Mouse (Mus musculus) brain, embryonic 14.5 days (tissue): Measurements from ENCODE around the gene Nampt. TPM values are rescaled to one million over a fixed set of nuclear protein-coding genes. Genes with fewer than 3 reads are reported as not detected.
A peak's percentile ranks its signal among the peaks of the same experiment; 100 is the strongest.

Experiments used
- DNase-seq: peaks from one replicate; pipeline ENCODE4 v3.0.0-alpha.2; 2011; ENCODE audit warnings: low read depth
- CTCF ChIP-seq: fragments of 200-500 bp; IDR thresholded peaks from 2 replicates; pipeline ENCODE4 v1.5.1; 2012; ENCODE audit warnings: inconsistent platforms, mild to moderate bottlenecking, moderate library complexity, borderline replicate concordance; ENCODE audit not compliant: insufficient read depth, insufficient read length; ENCODE audit errors: extremely low read depth
- POLR2A ChIP-seq: fragments of 200-500 bp; IDR thresholded peaks from 2 replicates; pipeline ENCODE4 v1.6.1; 2012; ENCODE audit warnings: mild to moderate bottlenecking, inconsistent platforms, borderline replicate concordance; ENCODE audit not compliant: poor library complexity, insufficient read depth, insufficient read length, severe bottlenecking; ENCODE audit errors: extremely low read depth
- polyA plus RNA-seq: library from polyadenylated mRNA; depleted of rRNA; stranded (reverse); fragments of >200 nt; gene quantifications from 2 replicates; pipeline ENCODE4 v1.2.3, GENCODE M21; 2012

Gene Nampt
- polyA plus RNA-seq, 1 experiment: 28.4 TPM

- no peak for TF ChIP-seq CTCF
- no peak for TF ChIP-seq POLR2A
- DNase-seq: no peak
These were observed 5.2 kb downstream of the Nampt start for GRCm38 (mm10) chr12:32824586-32824985.

GRCm38 (mm10) chr12:32826971-32827370 lies 7.6 kb downstream of the Nampt start:
- TF ChIP-seq POLR2A (no peak), CTCF (peak; percentile 54; the same call in 1 of the 2 replicates)
- DNase-seq: peak; percentile 43

- TF ChIP-seq CTCF (no peak), POLR2A (no peak)
- no peak for DNase-seq
These were observed 8.9 kb downstream of the Nampt start for GRCm38 (mm10) chr12:32828137-32828760.

- no peak for DNase-seq
- TF ChIP-seq POLR2A: no peak
- no peak for TF ChIP-seq CTCF
These were observed 10.2 kb downstream of the Nampt start for GRCm38 (mm10) chr12:32829321-32830090.

- TF ChIP-seq CTCF: no peak
- DNase-seq: no peak
These were observed 12.7 kb downstream of the Nampt start for GRCm38 (mm10) chr12:32832076-32832475.

GRCm38 (mm10) chr12:32834781-32835180 lies 15.4 kb downstream of the Nampt start:
- TF ChIP-seq POLR2A: no peak
- no peak for TF ChIP-seq CTCF
- DNase-seq: no peak

- DNase-seq: peak; percentile 60
- TF ChIP-seq POLR2A (no peak), CTCF (no peak)
These were observed 15.9 kb downstream of the Nampt start for GRCm38 (mm10) chr12:32835235-32835634.

GRCm38 (mm10) chr12:32838406-32838805 lies 19.1 kb downstream of the Nampt start:
- DNase-seq: no peak
- TF ChIP-seq POLR2A (no peak), CTCF (no peak)

- no peak for TF ChIP-seq POLR2A
- no peak for TF ChIP-seq CTCF
These were observed 19.6 kb downstream of the Nampt start for GRCm38 (mm10) chr12:32838954-32839353.

GRCm38 (mm10) chr12:32841442-32841900 lies 22.1 kb downstream of the Nampt start:
- TF ChIP-seq CTCF: no peak
- DNase-seq: peak; percentile 68

More at GRCm38 (mm10) chr12:32838954-32839353, 19.6 kb downstream of the Nampt start:
- DNase-seq: no peak

GRCm38 (mm10) chr12:32846325-32846724 lies 27.0 kb downstream of the Nampt start:
- TF ChIP-seq POLR2A: no peak
- TF ChIP-seq CTCF: no peak
- no peak for DNase-seq

GRCm38 (mm10) chr12:32853757-32854156 lies 34.4 kb downstream of the Nampt start:
- no peak for DNase-seq
- no peak for TF ChIP-seq POLR2A
- no peak for TF ChIP-seq CTCF
